Mouse (Mus musculus) liver, embryonic 14.5 days (tissue): Measurements from ENCODE around the gene Vinac1. TPM values are rescaled to one million over a fixed set of nuclear protein-coding genes. Genes with fewer than 3 reads are reported as not detected.

Source experiments
- ATAC-seq: fragments of 200-750 bp; cut with Nextera tagmentation; 2 replicates; pipeline ENCODE4 v1.8.0; 2017; ENCODE audit warnings: moderate number of reproducible peaks, mild to moderate bottlenecking, moderate library complexity; ENCODE audit not compliant: insufficient read depth
- DNase-seq, 3 experiments: peaks; one replicate each; pipeline ENCODE4 v3.0.0-alpha.2; 2012 to 2013; ENCODE audit warnings: low read depth in 3 of 3, low spot score in 3 of 3
- H3K27ac ChIP-seq: fragments of 300-500 bp; sonication (generic); 2 replicates; pipeline ENCODE4 v1.5.1; 2014; ENCODE audit warnings: moderate library complexity, mild to moderate bottlenecking, control low read depth, inconsistent platforms
- H3K27me3 ChIP-seq: fragments of 300-500 bp; sonication (generic); 2 replicates; pipeline ENCODE4 v1.6.1; 2014; ENCODE audit warnings: mild to moderate bottlenecking, low read length, moderate library complexity; ENCODE audit not compliant: control insufficient read depth, insufficient read depth
- H3K36me3 ChIP-seq: fragments of 300-500 bp; sonication (generic); replicated peaks from 2 replicates; pipeline ENCODE4 v1.6.1; 2014; ENCODE audit warnings: low read depth; ENCODE audit not compliant: control insufficient read depth, insufficient read depth
- H3K4me1 ChIP-seq, 2 experiments: fragments of 200-500 bp in 1 of 2; fragments of 300-500 bp in 1 of 2; sonication (generic) in 1 of 2; replicated peaks; 2 replicates each; pipeline ENCODE4 v1.6.1; 2012 to 2014; ENCODE audit warnings: antibody characterized with exemption in 1 of 2, inconsistent platforms in 1 of 2, low read length in 1 of 2; ENCODE audit not compliant: control insufficient read depth in 2 of 2, insufficient read depth in 2 of 2
- H3K4me2 ChIP-seq: fragments of 300-500 bp; sonication (generic); 2 replicates; pipeline ENCODE4 v1.6.1; 2014; ENCODE audit warnings: low read depth, mild to moderate bottlenecking, control low read depth, moderate library complexity
- H3K4me3 ChIP-seq, 2 experiments: fragments of 200-500 bp in 1 of 2; fragments of 300-500 bp in 1 of 2; sonication (generic) in 1 of 2; 2 replicates each; pipeline ENCODE4 v1.5.1; 2012 to 2014; ENCODE audit warnings: low read depth in 2 of 2, low read length in 2 of 2, mild to moderate bottlenecking in 2 of 2, control low read depth in 1 of 2, inconsistent platforms in 1 of 2, moderate library complexity in 1 of 2; ENCODE audit not compliant: insufficient read depth in 1 of 2
- H3K9ac ChIP-seq: fragments of 300-500 bp; sonication (generic); replicated peaks from 2 replicates; pipeline ENCODE4 v1.6.1; 2014; ENCODE audit warnings: mild to moderate bottlenecking, control low read depth, moderate library complexity
- H3K9me3 ChIP-seq: fragments of 300-500 bp; sonication (generic); 2 replicates; pipeline ENCODE4 v1.6.1; 2016; ENCODE audit warnings: low read length, mixed read lengths; ENCODE audit not compliant: control insufficient read depth
- CTCF ChIP-seq: IDR thresholded peaks from 2 replicates; pipeline ENCODE4 v1.5.1; 2016; ENCODE audit warnings: antibody characterized with exemption, low read depth, control low read depth
- EP300 ChIP-seq: IDR thresholded peaks from 2 replicates; pipeline ENCODE4 v1.6.1; 2016; ENCODE audit warnings: antibody characterized with exemption, low read depth
- WGBS: fragments of 180-500 bp; shearing (Covaris S2); extraction: QIAGEN DNeasy Blood & Tissue Kit; methylation state at CpG from one replicate; pipeline ENCODE4 v1.1.7; 2014; ENCODE audit not compliant: insufficient replicate concordance; 5-methylcytosine and 5-hydroxymethylcytosine counted together
- polyA plus RNA-seq, 2 experiments: library from polyadenylated mRNA; depleted of rRNA in 1 of 2; stranded (reverse) in 1 of 2; unstranded in 1 of 2; fragments of >200 nt; fragmentation: Nextera tagmentation in 1 of 2; extraction: Ambion mirVana in 1 of 2; gene quantifications; 2 replicates each; pipeline versions ENCODE4 v1.2.1 to v1.2.3; 2012 to 2014

The Vinac1 gene
- polyA plus RNA-seq, 2 experiments: 0.01 to 0.04 TPM

DNA sequence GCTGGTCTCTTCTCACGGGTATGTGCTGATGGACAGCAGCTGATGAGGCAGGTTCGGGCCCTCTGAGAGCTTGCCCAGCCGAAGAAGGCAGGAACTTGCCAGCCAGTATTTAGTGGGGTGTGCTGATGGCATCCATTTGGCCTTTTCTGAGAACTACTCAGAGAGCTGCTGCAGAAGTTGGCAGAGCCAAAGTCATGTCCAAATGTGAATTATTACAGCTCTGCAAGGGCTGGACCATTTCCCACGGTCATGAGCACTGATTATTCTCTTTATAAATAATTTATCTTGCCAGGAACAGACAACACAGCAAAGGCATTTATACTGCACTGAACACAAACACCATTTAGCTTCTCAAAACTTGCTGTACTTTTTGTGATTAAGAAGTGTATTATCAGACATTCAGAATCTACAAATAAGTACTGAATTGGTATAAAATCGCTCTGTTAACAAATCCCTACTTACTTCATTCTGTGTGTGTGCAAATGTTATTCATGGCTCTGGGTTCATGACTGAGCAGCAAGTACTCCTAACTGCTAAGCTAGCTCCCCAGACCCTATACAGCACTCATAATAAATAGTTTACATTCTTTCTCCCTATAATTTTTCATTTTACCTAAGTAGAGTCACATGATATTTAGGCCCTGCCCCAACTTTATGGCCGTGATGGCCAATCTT is 1.7 kb downstream of the Vinac1 start:
- WGBS: 61% methylated on average over 6 of the region's 6 CpGs
- no peaks in the 10 kb centered on the region for H3K9me3 ChIP-seq
- ATAC-seq (no peak), DNase-seq (no peak)
- TF ChIP-seq CTCF (no peak), EP300 (no peak)
- no peaks in the 10 kb centered on the region for H3K27me3 ChIP-seq
- no peaks in the 10 kb centered on the region for H3K4me1 ChIP-seq
- no peaks in the 10 kb centered on the region for H3K36me3 ChIP-seq
- no peak overlapping the region for H3K9ac ChIP-seq
- no peak overlapping the region for H3K4me3 ChIP-seq
- H3K27ac ChIP-seq: no peak overlapping the region
- H3K4me2 ChIP-seq: no peak overlapping the region

DNA sequence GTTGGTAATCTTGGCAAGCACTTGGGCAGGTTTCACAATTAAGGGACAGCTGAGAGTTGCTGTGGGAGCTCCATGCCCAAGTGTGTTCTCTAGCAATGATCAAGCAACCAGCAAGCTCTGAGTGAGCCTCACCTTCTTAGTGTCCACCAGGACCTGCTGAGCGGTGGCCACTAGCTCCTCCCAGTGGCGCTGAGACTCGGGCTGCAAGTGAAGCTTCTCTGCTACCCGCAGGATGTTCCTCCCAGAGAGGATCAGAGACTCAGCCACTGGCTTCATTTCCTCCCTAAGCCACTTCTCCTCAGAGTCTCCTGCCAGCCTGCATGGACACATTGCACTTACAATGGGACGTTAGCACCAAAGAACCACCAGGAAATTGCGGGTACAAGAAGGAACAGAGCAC is 7.4 kb downstream of the Vinac1 start:
- Histone ChIP-seq H3K27ac (no peak overlapping the region), H3K4me3 (no peak overlapping the region), H3K27me3 (peaks cover 30% of the 10 kb centered on the region), H3K4me1 (no peaks in the 10 kb centered on the region), H3K4me2 (no peak overlapping the region), H3K9ac (no peak overlapping the region), H3K9me3 (no peaks in the 10 kb centered on the region), H3K36me3 (no peaks in the 10 kb centered on the region)
- TF ChIP-seq EP300 (no peak), CTCF (peak; percentile 54)
- ATAC-seq (no peak), DNase-seq (no peak)
- 3% methylated on average over 6 of the region's 6 CpGs for WGBS

- 5% methylated on average over 62 of the region's 62 CpGs for WGBS
- no peak for DNase-seq
Measured at GRCm38 (mm10) chr2:129038937-129039631, 8.9 kb downstream of the Vinac1 start.

GRCm38 (mm10) chr2:129038426-129038936 is 9.5 kb downstream of the Vinac1 start:
- DNase-seq: no peak
- Histone ChIP-seq H3K9me3 (no peaks in the 10 kb centered on the region), H3K4me3 (no peak overlapping the region), H3K36me3 (no peaks in the 10 kb centered on the region), H3K4me2 (peak overlapping the region; percentile 40), H3K27ac (no peak overlapping the region), H3K9ac (no peak overlapping the region), H3K27me3 (peaks cover 30% of the 10 kb centered on the region), H3K4me1 (no peaks in the 10 kb centered on the region)
- TF ChIP-seq EP300 (no peak), CTCF (no peak)
- WGBS: 34% methylated on average over 15 of the region's 15 CpGs
- no peak for ATAC-seq

More at GRCm38 (mm10) chr2:129038937-129039631, 8.9 kb downstream of the Vinac1 start:
- Histone ChIP-seq H3K36me3 (no peaks in the 10 kb centered on the region), H3K27me3 (peaks cover 30% of the 10 kb centered on the region), H3K4me1 (no peaks in the 10 kb centered on the region), H3K9me3 (no peaks in the 10 kb centered on the region), H3K27ac (no peak overlapping the region), H3K9ac (no peak overlapping the region), H3K4me2 (peak overlapping the region; percentile 40), H3K4me3 (peak overlapping the region in 1 of 2 experiments; percentile 18; a peak in 1 of 4 replicates)
- ATAC-seq: no peak
- TF ChIP-seq EP300 (no peak), CTCF (no peak)

GRCm38 (mm10) chr2:129035381-129035780 is 12.6 kb downstream of the Vinac1 start:
- Histone ChIP-seq H3K27ac (no peak overlapping the region), H3K4me1 (no peaks in the 10 kb centered on the region), H3K9me3 (no peaks in the 10 kb centered on the region), H3K4me2 (no peak overlapping the region), H3K27me3 (peaks cover 30% of the 10 kb centered on the region), H3K36me3 (no peaks in the 10 kb centered on the region), H3K4me3 (no peak overlapping the region), H3K9ac (no peak overlapping the region)
- TF ChIP-seq CTCF: no peak
- no peak for TF ChIP-seq EP300
- no peak for DNase-seq
- ATAC-seq: no peak
- 58% methylated on average over 5 of the region's 5 CpGs for WGBS
